Mouse (Mus musculus): ENCODE results near the gene Taar8a.

DNA sequence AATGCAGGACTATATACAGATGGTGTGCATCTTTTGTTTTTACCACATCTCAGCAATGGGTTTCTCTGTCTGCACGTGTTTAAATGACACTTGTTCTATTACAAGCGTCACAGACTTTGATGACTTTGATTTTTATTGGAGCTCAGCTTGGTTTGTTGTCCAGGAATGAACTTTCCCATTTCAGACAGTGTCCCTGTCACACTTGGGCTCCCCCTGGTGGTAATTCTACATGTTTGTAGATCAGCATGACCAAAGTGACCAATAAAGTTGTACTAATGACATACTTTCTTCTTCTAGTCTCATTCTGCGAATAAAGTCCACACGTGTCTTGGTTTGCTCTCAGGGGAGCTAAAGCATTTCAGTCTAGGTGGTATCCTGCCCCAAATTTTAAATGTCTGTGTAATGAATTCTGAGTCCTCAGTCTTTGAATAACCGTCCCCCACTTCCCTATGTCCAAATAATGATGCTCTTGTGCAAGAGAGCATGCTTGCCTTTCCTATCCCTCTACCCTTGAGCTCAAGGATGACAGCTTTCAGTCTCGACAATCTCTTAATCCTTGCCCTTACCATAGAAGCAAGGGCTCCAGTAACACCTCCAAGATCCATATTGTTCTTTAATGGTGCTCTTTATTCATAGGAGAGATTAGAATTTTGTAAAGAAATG lies 34.9 kb downstream of the Taar8a start:
- TF ChIP-seq CTCF (IDR thresholded peaks at IDR 0.05; ENCODE audit: control insufficient read depth, insufficient read depth, insufficient read length) (no peak), CEBPB (IDR thresholded peaks at IDR 0.05; ENCODE audit: low read depth) (no peak), FOSL1 (IDR thresholded peaks at IDR 0.05; ENCODE audit: insufficient read depth, low read length, poor library complexity, severe bottlenecking) (no peak), MYOG (IDR thresholded peaks at IDR 0.05; ENCODE audit: control insufficient read depth, extremely low read depth, insufficient read length) (no peak), MYOD1 (IDR thresholded peaks at IDR 0.05; ENCODE audit: control insufficient read depth, insufficient read length, low read depth) (no peak), USF1 (IDR thresholded peaks at IDR 0.05; ENCODE audit: low read depth) (no peak)

Data from C2C12 (cell line).